Mouse (Mus musculus) midbrain, embryonic 15.5 days (tissue): ENCODE measurements around the gene Camk2d. TPM values are rescaled to one million over a fixed set of nuclear protein-coding genes. Genes with fewer than 3 reads are reported as not detected.

ENCODE experiments used
- ATAC-seq: fragments of 200-750 bp; cut with Nextera tagmentation; replicated peaks from 2 replicates; pipeline ENCODE4 v1.8.0; 2017; ENCODE audit warnings: moderate TSS enrichment
- H3K27ac ChIP-seq: fragments of 300-500 bp; sonication (generic); 2 replicates; pipeline ENCODE4 v1.5.1; 2015; ENCODE audit warnings: mild to moderate bottlenecking, inconsistent platforms
- H3K27me3 ChIP-seq: fragments of 300-500 bp; sonication (generic); replicated peaks from 2 replicates; pipeline ENCODE4 v1.6.1; 2015; ENCODE audit warnings: inconsistent platforms
- H3K36me3 ChIP-seq: fragments of 300-500 bp; sonication (generic); replicated peaks from 2 replicates; pipeline ENCODE4 v1.6.1; 2015; ENCODE audit warnings: inconsistent platforms
- H3K4me1 ChIP-seq: fragments of 300-500 bp; sonication (generic); 2 replicates; pipeline ENCODE4 v1.6.1; 2015; ENCODE audit warnings: inconsistent platforms
- H3K4me2 ChIP-seq: fragments of 300-500 bp; sonication (generic); 2 replicates; pipeline ENCODE4 v1.6.1; 2015; ENCODE audit warnings: inconsistent platforms, mild to moderate bottlenecking, moderate library complexity
- H3K4me3 ChIP-seq: fragments of 300-500 bp; sonication (generic); 2 replicates; pipeline ENCODE4 v1.5.1; 2015; ENCODE audit warnings: mild to moderate bottlenecking, inconsistent platforms
- H3K9ac ChIP-seq: fragments of 300-500 bp; sonication (generic); 2 replicates; pipeline ENCODE4 v1.6.1; 2015; ENCODE audit warnings: mild to moderate bottlenecking, inconsistent platforms
- H3K9me3 ChIP-seq: fragments of 300-500 bp; sonication (generic); 2 replicates; pipeline ENCODE4 v1.6.1; 2016; ENCODE audit warnings: inconsistent platforms
- WGBS: fragments of 180-500 bp; shearing (Covaris S2); methylation state at CpG from one replicate; pipeline ENCODE4 v1.1.7; 2015; ENCODE audit warnings: mixed read lengths; 5-methylcytosine and 5-hydroxymethylcytosine counted together
- polyA plus RNA-seq: library from polyadenylated mRNA; unstranded; fragments of >200 nt; fragmentation: Nextera tagmentation; extraction: Ambion mirVana; gene quantifications from 2 replicates; pipeline ENCODE4 v1.2.1, GENCODE M21; 2015

The Camk2d gene
- polyA plus RNA-seq, 1 experiment from 2014 or later: 54.7 TPM

DNA sequence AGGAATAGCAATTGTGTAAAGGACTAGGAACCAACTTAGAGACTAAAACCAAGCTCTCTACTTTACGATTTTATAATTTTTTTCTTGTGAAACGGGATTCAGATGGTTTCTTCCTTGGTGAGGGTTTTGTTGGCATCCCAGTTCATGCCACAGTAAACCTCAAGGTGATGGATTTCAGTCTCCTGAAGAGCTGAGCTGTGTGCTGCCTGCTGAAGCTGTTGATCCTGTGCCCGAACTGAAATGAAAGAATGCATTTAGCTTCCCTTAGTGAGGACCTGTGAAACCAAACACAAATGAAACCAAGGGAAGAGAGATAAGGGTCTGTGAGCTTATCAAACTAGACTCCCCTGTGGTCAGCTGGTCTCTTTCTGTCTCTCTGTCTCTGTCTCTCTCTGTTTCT is 103.6 kb downstream of the Camk2d start:
- Histone ChIP-seq H3K4me3 (no peak overlapping the region), H3K9ac (no peak overlapping the region), H3K4me2 (no peak overlapping the region), H3K36me3 (no peaks in the 10 kb centered on the region), H3K27ac (no peak overlapping the region), H3K27me3 (no peaks in the 10 kb centered on the region), H3K9me3 (no peaks in the 10 kb centered on the region), H3K4me1 (peaks cover 7% of the 10 kb centered on the region)
- WGBS: 79% methylated on average over 3 of the region's 3 CpGs
- no peak for ATAC-seq

DNA sequence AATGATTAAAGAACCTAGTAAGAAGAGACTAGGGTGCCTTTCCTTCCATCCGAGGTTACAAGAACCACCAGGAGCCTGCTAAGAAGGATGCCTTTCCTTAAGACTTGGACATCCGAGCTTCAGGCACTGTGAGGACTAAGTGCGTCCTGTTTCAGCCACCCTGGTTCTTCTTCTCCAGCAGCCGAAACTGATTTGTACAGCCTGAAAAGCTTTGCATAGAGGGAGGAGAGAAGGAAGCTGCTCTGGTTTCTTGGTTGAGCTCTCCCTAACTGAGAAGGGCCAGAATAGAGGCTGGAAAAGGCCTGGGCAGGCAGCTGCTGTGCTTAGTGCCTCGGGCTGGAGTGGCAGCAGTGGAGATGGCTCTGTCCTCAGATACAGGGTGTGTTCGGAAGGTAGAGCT is 105.0 kb downstream of the Camk2d start:
- Histone ChIP-seq H3K36me3 (no peaks in the 10 kb centered on the region), H3K4me1 (no peaks in the 10 kb centered on the region), H3K9me3 (no peaks in the 10 kb centered on the region), H3K27ac (no peak overlapping the region), H3K9ac (no peak overlapping the region), H3K27me3 (no peaks in the 10 kb centered on the region), H3K4me2 (no peak overlapping the region), H3K4me3 (no peak overlapping the region)
- no peak for ATAC-seq
- WGBS: 77% methylated on average over 6 of the region's 6 CpGs

DNA sequence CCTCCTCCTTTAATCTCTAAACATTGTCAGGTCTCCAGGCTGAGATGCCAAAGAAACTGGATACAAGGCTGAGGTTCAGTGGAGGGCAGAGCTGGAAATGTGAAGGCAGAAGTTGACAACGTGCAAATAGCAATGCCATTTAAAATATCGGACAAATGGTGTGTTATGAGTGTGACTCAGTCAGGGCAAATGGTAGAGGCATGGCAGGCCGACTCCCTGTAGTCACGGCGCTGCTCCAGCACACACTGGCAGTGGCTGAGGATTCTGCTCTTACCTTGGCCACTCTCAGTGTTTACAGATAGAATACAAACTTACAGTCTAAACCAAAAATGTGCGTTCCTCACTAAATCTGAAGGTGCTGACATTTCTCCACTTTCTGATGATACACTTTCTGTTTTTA is 105.5 kb downstream of the Camk2d start:
- Histone ChIP-seq H3K4me2 (no peak overlapping the region), H3K27me3 (no peaks in the 10 kb centered on the region), H3K9ac (no peak overlapping the region), H3K4me1 (no peaks in the 10 kb centered on the region), H3K27ac (no peak overlapping the region), H3K36me3 (no peaks in the 10 kb centered on the region), H3K9me3 (no peaks in the 10 kb centered on the region), H3K4me3 (no peak overlapping the region)
- WGBS: 84% methylated on average over 6 of the region's 6 CpGs
- no peak for ATAC-seq

DNA sequence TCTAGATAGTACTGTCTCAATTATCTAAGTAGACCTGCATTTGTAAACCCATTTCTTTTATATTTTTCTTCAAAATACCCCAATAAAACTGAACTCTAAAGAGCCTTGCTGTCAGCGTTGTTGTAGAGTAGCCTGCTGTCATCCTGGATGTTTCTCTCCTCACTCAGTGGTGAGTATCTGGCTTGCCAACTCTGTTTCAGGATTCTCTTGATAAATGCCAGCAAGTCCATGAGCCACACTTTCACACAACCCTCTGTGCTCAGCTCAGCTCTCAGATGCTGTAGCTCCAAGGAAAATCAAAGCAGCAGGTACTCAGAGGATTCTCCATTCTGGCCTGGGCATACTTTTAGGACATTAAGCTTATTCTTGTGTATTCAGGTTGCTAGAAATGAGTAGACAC is 109.4 kb downstream of the Camk2d start:
- Histone ChIP-seq H3K4me2 (no peak overlapping the region), H3K9ac (no peak overlapping the region), H3K27me3 (no peaks in the 10 kb centered on the region), H3K36me3 (no peaks in the 10 kb centered on the region), H3K4me1 (no peaks in the 10 kb centered on the region), H3K9me3 (no peaks in the 10 kb centered on the region), H3K4me3 (no peak overlapping the region), H3K27ac (no peak overlapping the region)
- WGBS: 93% methylated on average over 1 of the region's 1 CpGs
- no peak for ATAC-seq

DNA sequence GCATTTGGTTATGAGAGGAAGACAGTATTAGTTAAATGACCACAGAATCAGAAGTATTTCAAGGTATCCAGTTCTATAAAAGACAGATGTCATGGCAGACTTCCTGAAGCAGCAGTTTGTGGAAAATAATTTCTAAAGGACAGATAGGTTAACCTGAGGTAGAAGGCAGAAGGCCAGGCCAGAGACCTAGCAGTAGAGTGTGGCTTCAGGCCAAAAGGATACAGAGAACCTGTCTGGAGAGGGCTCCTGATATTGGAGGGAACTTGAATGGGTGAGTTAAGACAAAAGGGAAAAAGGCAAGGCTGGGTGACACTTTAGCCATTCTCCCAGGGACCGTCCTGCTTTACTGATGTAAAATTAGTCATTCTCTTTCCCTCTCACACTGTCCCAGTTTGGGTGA is 118.2 kb downstream of the Camk2d start:
- no peaks in the 10 kb centered on the region for H3K36me3 ChIP-seq
- H3K4me2 ChIP-seq: no peak overlapping the region
- H3K27me3 ChIP-seq: no peaks in the 10 kb centered on the region
- H3K4me3 ChIP-seq: no peak overlapping the region
- no peak for ATAC-seq
- WGBS: 90% methylated on average over 1 of the region's 1 CpGs
- no peaks in the 10 kb centered on the region for H3K9me3 ChIP-seq
- H3K9ac ChIP-seq: no peak overlapping the region
- no peak overlapping the region for H3K27ac ChIP-seq
- H3K4me1 ChIP-seq: no peaks in the 10 kb centered on the region

DNA sequence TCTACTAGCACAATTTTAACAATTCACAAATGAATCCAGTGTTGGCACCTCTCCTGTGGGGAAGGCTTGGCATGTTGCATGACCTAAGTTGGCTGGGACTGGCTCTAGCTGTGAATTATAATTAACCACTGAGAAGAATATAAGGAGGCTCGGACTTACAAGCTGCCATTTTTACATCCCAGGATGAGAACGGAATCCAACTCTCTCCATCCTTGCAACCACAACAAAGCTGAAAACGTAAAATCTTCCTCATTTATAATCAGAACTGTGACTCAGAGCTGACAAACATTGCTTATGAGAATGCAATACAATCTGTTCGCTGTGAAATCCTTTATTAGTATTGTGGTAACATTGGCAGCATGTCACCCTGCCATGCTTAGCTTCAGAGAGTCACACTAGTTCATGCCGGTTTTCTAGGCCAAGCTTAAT is 126.9 kb downstream of the Camk2d start:
- Histone ChIP-seq H3K36me3 (no peaks in the 10 kb centered on the region), H3K4me2 (no peak overlapping the region), H3K9ac (no peak overlapping the region), H3K27me3 (no peaks in the 10 kb centered on the region), H3K9me3 (no peaks in the 10 kb centered on the region), H3K27ac (peak overlapping the region; percentile 16; the same call in 1 of the 2 replicates), H3K4me3 (no peak overlapping the region), H3K4me1 (no peaks in the 10 kb centered on the region)
- peak; percentile 65; the same call in 1 of the 2 replicates for ATAC-seq
- 66% methylated on average over 5 of the region's 5 CpGs for WGBS

DNA sequence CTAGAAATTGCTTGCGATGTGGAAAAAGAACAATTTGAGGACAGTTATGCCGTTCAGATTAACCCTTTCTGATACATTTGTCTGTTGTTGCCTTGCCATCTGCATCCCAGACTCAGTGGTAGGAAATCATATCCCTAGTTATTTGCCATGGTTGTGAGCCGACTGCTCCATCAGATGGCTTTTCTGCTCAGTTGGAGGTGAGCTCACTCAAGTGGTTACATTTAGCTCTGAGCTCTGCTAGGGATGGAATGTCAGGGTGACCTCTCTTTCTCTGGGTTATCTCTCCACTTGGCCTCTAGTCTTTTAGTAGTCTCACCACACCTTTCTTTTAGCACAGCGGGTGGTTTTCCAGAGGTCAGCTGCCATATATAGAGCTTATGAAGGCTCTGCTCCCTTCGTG is 127.4 kb downstream of the Camk2d start:
- Histone ChIP-seq H3K9me3 (no peaks in the 10 kb centered on the region), H3K27ac (peak overlapping the region; percentile 16; the same call in 1 of the 2 replicates), H3K36me3 (no peaks in the 10 kb centered on the region), H3K27me3 (no peaks in the 10 kb centered on the region), H3K9ac (no peak overlapping the region), H3K4me1 (no peaks in the 10 kb centered on the region), H3K4me2 (no peak overlapping the region), H3K4me3 (no peak overlapping the region)
- no peak for ATAC-seq
- WGBS: 66% methylated on average over 5 of the region's 5 CpGs

DNA sequence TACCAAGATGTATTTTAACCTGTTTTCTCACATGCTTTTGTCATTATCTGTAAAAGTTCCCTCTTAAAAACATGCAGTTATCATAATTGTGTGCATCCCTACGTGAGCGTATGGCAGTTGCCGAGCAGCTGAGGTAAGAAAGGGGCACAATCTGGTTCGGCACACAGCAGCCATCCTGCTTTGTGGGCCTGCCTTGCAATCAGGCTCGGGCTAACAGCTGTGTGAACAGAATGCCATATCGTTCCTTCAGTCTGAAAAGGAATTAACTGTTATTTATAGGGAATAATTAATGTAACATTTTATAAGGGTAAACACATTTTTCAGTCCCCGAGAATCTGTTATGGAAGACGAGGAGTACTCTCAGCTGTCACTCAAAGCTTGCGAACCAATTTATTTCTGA is 129.5 kb downstream of the Camk2d start:
- H3K4me3 ChIP-seq: no peak overlapping the region
- no peak overlapping the region for H3K27ac ChIP-seq
- no peaks in the 10 kb centered on the region for H3K4me1 ChIP-seq
- no peak overlapping the region for H3K4me2 ChIP-seq
- H3K27me3 ChIP-seq: no peaks in the 10 kb centered on the region
- no peak for ATAC-seq
- H3K9me3 ChIP-seq: no peaks in the 10 kb centered on the region
- H3K36me3 ChIP-seq: no peaks in the 10 kb centered on the region
- WGBS: 70% methylated on average over 9 of the region's 9 CpGs
- no peak overlapping the region for H3K9ac ChIP-seq

DNA sequence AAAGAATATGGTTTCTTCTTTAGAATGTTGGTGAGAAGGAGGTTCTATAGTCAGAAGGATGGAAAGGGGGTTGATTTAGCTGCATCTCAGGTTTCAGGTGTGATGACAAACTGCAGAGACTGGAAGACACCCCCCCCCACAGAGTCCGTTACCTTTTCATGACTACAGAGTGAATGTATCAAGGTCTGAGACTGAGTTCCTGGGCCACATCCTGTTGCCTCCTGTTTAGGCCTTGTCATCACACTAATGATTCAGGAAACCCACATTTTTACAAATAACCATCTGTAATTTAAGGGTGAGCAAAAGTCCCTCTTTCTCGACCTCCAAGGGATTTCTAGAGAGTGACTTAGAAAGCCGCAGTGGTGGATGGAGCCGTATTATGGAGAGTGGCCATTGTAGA is 131.3 kb downstream of the Camk2d start:
- Histone ChIP-seq H3K27me3 (no peaks in the 10 kb centered on the region), H3K27ac (no peak overlapping the region), H3K4me2 (no peak overlapping the region), H3K9ac (no peak overlapping the region), H3K9me3 (no peaks in the 10 kb centered on the region), H3K4me1 (no peaks in the 10 kb centered on the region), H3K4me3 (no peak overlapping the region), H3K36me3 (no peaks in the 10 kb centered on the region)
- ATAC-seq: no peak
- WGBS: 94% methylated on average over 4 of the region's 4 CpGs

DNA sequence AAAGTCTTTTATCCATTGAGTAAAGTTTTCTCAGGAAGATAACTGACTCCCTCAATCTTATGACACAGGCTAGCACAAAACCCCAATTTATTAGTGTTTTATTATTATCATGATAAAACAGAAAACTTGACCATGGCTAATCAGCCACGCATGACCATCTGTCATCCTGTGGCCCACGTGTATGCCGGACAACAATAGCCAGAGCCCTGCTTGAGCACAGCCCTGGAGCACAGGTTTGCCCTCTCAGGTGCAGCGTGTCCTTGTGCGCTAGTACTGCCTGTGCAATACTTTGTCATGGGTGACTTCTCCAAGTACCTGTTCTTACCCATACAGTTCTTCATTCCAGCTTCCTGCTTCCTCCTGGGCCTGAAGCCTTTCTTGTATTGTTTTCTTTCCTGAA is 134.3 kb downstream of the Camk2d start:
- Histone ChIP-seq H3K9ac (no peak overlapping the region), H3K27ac (no peak overlapping the region), H3K4me2 (no peak overlapping the region), H3K4me3 (no peak overlapping the region), H3K27me3 (no peaks in the 10 kb centered on the region), H3K4me1 (no peaks in the 10 kb centered on the region), H3K36me3 (no peaks in the 10 kb centered on the region), H3K9me3 (no peaks in the 10 kb centered on the region)
- no peak for ATAC-seq
- 78% methylated on average over 5 of the region's 5 CpGs for WGBS

DNA sequence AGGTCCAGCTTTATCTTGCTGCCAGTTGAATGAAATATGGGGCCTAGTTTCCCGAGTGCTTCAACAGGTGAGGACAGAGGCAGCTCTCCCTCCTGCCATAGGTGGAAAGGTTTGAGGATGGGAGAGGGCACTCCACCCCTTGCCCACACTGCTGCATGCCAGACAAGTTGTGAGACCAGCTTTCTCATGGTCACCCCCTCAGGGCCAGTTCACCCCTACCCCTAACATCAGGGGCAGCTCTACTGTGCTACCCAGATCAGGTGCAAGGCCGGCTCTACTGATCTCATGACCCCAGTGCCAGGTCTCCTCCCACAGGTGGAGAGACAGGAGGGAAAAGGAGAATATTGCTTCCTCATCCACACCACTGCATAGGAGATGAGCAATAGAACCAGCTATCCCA is 136.2 kb downstream of the Camk2d start:
- Histone ChIP-seq H3K9ac (no peak overlapping the region), H3K4me1 (no peaks in the 10 kb centered on the region), H3K9me3 (no peaks in the 10 kb centered on the region), H3K27me3 (no peaks in the 10 kb centered on the region), H3K4me3 (no peak overlapping the region), H3K4me2 (no peak overlapping the region), H3K27ac (no peak overlapping the region), H3K36me3 (no peaks in the 10 kb centered on the region)
- 95% methylated on average over 2 of the region's 2 CpGs for WGBS
- no peak for ATAC-seq

DNA sequence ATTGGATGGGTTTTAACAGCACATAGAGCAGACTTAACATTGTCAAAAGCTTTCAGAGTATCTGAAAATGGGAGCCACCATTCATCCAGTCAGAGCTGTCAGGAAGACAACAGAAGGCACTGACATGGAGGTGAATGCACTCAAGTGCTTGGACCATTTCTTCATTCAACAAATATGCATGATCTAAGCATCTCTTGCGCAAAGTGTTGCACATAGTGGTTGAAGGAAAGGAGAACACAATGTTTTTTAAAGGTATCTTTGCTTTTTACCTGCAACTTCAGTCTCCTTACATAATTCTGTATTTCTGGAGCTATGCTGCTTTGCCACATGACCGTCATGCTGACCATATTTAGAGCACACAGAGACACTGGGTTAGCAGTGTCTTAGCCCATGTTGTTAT is 138.4 kb downstream of the Camk2d start:
- WGBS: 90% methylated on average over 2 of the region's 2 CpGs
- Histone ChIP-seq H3K9me3 (no peaks in the 10 kb centered on the region), H3K27ac (no peak overlapping the region), H3K4me1 (no peaks in the 10 kb centered on the region), H3K4me3 (no peak overlapping the region), H3K27me3 (no peaks in the 10 kb centered on the region), H3K4me2 (no peak overlapping the region), H3K36me3 (no peaks in the 10 kb centered on the region), H3K9ac (no peak overlapping the region)
- ATAC-seq: no peak

DNA sequence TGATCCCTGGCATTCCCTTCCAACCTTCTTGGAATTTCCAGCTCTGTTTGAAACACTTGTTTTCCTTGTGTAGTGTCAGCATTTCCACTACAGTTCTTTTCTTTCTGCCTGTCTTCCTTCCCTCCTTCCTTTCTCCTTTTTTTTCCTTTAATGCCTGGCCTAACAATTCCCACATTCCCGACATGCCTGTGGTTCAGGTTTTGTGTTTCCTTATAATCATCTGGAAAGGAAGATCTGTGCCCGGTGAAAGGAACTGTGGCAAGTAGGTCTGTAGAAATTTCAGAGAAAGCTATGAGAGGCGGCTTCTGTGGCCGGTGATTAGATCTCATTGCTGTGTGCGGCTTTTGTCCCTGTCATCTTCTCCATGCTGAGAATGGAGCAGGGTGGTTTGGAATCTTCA is 139.1 kb downstream of the Camk2d start:
- Histone ChIP-seq H3K9ac (no peak overlapping the region), H3K4me3 (no peak overlapping the region), H3K4me1 (no peaks in the 10 kb centered on the region), H3K27me3 (no peaks in the 10 kb centered on the region), H3K9me3 (no peaks in the 10 kb centered on the region), H3K27ac (no peak overlapping the region), H3K36me3 (no peaks in the 10 kb centered on the region), H3K4me2 (no peak overlapping the region)
- 84% methylated on average over 5 of the region's 5 CpGs for WGBS
- no peak for ATAC-seq

DNA sequence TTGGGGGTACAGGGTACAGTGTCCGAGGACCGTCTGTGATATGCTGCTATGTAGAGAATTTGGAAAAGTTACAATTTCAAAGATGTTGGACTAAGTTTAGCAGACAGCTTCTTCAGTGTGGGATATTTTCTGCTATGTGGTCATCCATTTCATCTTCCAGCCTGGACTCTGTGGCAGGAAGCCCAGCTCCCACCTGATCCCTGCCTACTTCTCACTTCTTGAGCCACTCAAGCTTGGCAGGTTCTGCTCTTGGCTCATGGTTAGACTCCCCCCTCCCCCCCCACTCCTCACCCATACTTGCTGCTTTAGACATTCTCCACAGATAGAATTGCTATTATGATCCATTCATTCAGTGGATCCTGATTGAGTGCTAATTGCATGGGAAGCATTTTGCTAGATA is 141.0 kb downstream of the Camk2d start:
- WGBS: 96% methylated on average over 2 of the region's 2 CpGs
- Histone ChIP-seq H3K4me3 (no peak overlapping the region), H3K9me3 (no peaks in the 10 kb centered on the region), H3K27ac (no peak overlapping the region), H3K9ac (no peak overlapping the region), H3K27me3 (no peaks in the 10 kb centered on the region), H3K4me2 (no peak overlapping the region), H3K4me1 (no peaks in the 10 kb centered on the region), H3K36me3 (no peaks in the 10 kb centered on the region)
- no peak for ATAC-seq
